Mouse (Mus musculus) neural tube, embryonic 12.5 days (tissue): ENCODE data around the gene St14. TPM values are rescaled to one million over a fixed set of nuclear protein-coding genes. Genes with fewer than 3 reads are reported as not detected.
"Not testable (repeated sequence)": the region's sequence is repeated elsewhere in the genome, so short reads cannot be mapped to it uniquely, and the experiment has no call there.

ENCODE experiments used
- ATAC-seq: fragments of 200-750 bp; cut with Nextera tagmentation; 2 replicates; pipeline ENCODE4 v1.8.0; 2017; ENCODE audit warnings: low read depth, mild to moderate bottlenecking, moderate TSS enrichment, moderate library complexity; ENCODE audit not compliant: low FRiP score
- H3K27ac ChIP-seq: fragments of 300-500 bp; sonication (generic); 2 replicates; pipeline ENCODE4 v1.5.1; 2016
- H3K27me3 ChIP-seq: fragments of 300-500 bp; sonication (generic); replicated peaks from 2 replicates; pipeline ENCODE4 v1.6.1; 2016; ENCODE audit warnings: mild to moderate bottlenecking
- H3K36me3 ChIP-seq: fragments of 300-500 bp; sonication (generic); 2 replicates; pipeline ENCODE4 v1.6.1; 2016; ENCODE audit warnings: mild to moderate bottlenecking
- H3K4me1 ChIP-seq: fragments of 300-500 bp; sonication (generic); 2 replicates; pipeline ENCODE4 v1.6.1; 2016
- H3K4me2 ChIP-seq: fragments of 300-500 bp; sonication (generic); replicated peaks from 2 replicates; pipeline ENCODE4 v1.6.1; 2016; ENCODE audit warnings: mild to moderate bottlenecking
- H3K4me3 ChIP-seq: fragments of 300-500 bp; sonication (generic); 2 replicates; pipeline ENCODE4 v1.5.1; 2016
- H3K9ac ChIP-seq: fragments of 300-500 bp; sonication (generic); 2 replicates; pipeline ENCODE4 v1.6.1; 2016; ENCODE audit warnings: mild to moderate bottlenecking
- H3K9me3 ChIP-seq: fragments of 300-500 bp; sonication (generic); 2 replicates; pipeline ENCODE4 v1.6.1; 2016; ENCODE audit warnings: mild to moderate bottlenecking
- WGBS: fragments of 180-500 bp; shearing (Covaris S2); methylation state at CpG from one replicate; pipeline ENCODE4 v1.1.7; 2016; 5-methylcytosine and 5-hydroxymethylcytosine counted together
- polyA plus RNA-seq: library from polyadenylated mRNA; unstranded; fragments of >200 nt; fragmentation: Nextera tagmentation; extraction: Ambion mirVana; gene quantifications from 2 replicates; pipeline ENCODE4 v1.2.1, GENCODE M21; 2016

Gene St14
- 1.3 and 1.4 TPM in 2 replicates for polyA plus RNA-seq

- H3K27me3 ChIP-seq = peaks cover 60% of the 10 kb centered on the region
- under 1% methylated on average over 68 of the region's 74 CpGs for WGBS
- peak within 1 kb of the TSS; percentile 90 for H3K4me2 ChIP-seq
- ATAC-seq = peak; percentile 42; the same call in 1 of the 2 replicates
- no peaks in the 10 kb centered on the region for H3K9me3 ChIP-seq
- H3K36me3 ChIP-seq = no peaks in the 10 kb centered on the region
- no peak within 1 kb of the TSS for H3K27ac ChIP-seq
- H3K4me3 ChIP-seq = peak within 1 kb of the TSS; percentile 39
- peaks cover 15% of the 10 kb centered on the region for H3K4me1 ChIP-seq
- H3K9ac ChIP-seq = peak within 1 kb of the TSS; percentile 19; the same call in 1 of the 2 replicates
These were observed at the start of gene St14 for GRCm38 (mm10) chr9:31131205-31131968. TSS of gene St14 (minus strand) at chr9:31131853.

GRCm38 (mm10) chr9:31177692-31178091 lies 46.0 kb upstream of the St14 start:
- H3K4me1 ChIP-seq = peaks cover 12% of the 10 kb centered on the region
- no peaks in the 10 kb centered on the region for H3K27me3 ChIP-seq
- ATAC-seq = no peak
- H3K36me3 ChIP-seq = peaks cover 28% of the 10 kb centered on the region
- H3K9ac ChIP-seq = no peak overlapping the region
- H3K4me3 ChIP-seq = no peak overlapping the region
- WGBS = 92% methylated on average over 6 of the region's 6 CpGs
- H3K27ac ChIP-seq = no peak overlapping the region
- H3K9me3 ChIP-seq = no peaks in the 10 kb centered on the region
- H3K4me2 ChIP-seq = no peak overlapping the region

GRCm38 (mm10) chr9:31176379-31177130 lies 44.9 kb upstream of the St14 start:
- H3K27ac ChIP-seq = no peak overlapping the region
- H3K4me2 ChIP-seq = no peak overlapping the region
- no peak for ATAC-seq
- H3K4me1 ChIP-seq = peaks cover 3% of the 10 kb centered on the region; the same call in 1 of the 2 replicates
- H3K36me3 ChIP-seq = peaks cover 34% of the 10 kb centered on the region
- H3K9me3 ChIP-seq = no peaks in the 10 kb centered on the region
- 82% methylated on average over 8 of the region's 8 CpGs for WGBS
- H3K9ac ChIP-seq = no peak overlapping the region
- no peaks in the 10 kb centered on the region for H3K27me3 ChIP-seq
- no peak overlapping the region for H3K4me3 ChIP-seq

GRCm38 (mm10) chr9:31175978-31176377 lies 44.3 kb upstream of the St14 start:
- no peak overlapping the region for H3K4me3 ChIP-seq
- H3K27ac ChIP-seq = no peak overlapping the region
- no peaks in the 10 kb centered on the region for H3K27me3 ChIP-seq
- no peaks in the 10 kb centered on the region for H3K4me1 ChIP-seq
- no peak for ATAC-seq
- no peaks in the 10 kb centered on the region for H3K9me3 ChIP-seq
- H3K4me2 ChIP-seq = no peak overlapping the region
- 89% methylated on average over 3 of the region's 3 CpGs for WGBS
- peaks cover 40% of the 10 kb centered on the region for H3K36me3 ChIP-seq
- no peak overlapping the region for H3K9ac ChIP-seq

- no peaks in the 10 kb centered on the region for H3K4me1 ChIP-seq
- H3K4me3 ChIP-seq = no peak overlapping the region
- H3K36me3 ChIP-seq = peaks cover 43% of the 10 kb centered on the region
- H3K9me3 ChIP-seq = no peaks in the 10 kb centered on the region
- 95% methylated on average over 6 of the region's 6 CpGs for WGBS
- no peaks in the 10 kb centered on the region for H3K27me3 ChIP-seq
- H3K27ac ChIP-seq = no peak overlapping the region
- no peak overlapping the region for H3K4me2 ChIP-seq
- H3K9ac ChIP-seq = no peak overlapping the region
- no peak for ATAC-seq
These were observed 43.7 kb upstream of the St14 start for GRCm38 (mm10) chr9:31175346-31175745.

- Histone ChIP-seq H3K36me3 (peaks cover 62% of the 10 kb centered on the region), H3K4me2 (no peak overlapping the region), H3K9me3 (no peaks in the 10 kb centered on the region), H3K4me1 (no peaks in the 10 kb centered on the region), H3K27me3 (no peaks in the 10 kb centered on the region), H3K27ac (no peak overlapping the region), H3K9ac (no peak overlapping the region), H3K4me3 (no peak overlapping the region)
- no peak for ATAC-seq
- WGBS = 93% methylated on average over 22 of the region's 22 CpGs
These were observed 36.9 kb upstream of the St14 start for GRCm38 (mm10) chr9:31168356-31169093.

- no peak overlapping the region for H3K27ac ChIP-seq
- no peak overlapping the region for H3K4me2 ChIP-seq
- no peaks in the 10 kb centered on the region for H3K9me3 ChIP-seq
- H3K4me1 ChIP-seq = no peaks in the 10 kb centered on the region
- no peaks in the 10 kb centered on the region for H3K27me3 ChIP-seq
- peaks cover 70% of the 10 kb centered on the region for H3K36me3 ChIP-seq
- ATAC-seq = no peak
- WGBS = 92% methylated on average over 13 of the region's 13 CpGs
- no peak overlapping the region for H3K4me3 ChIP-seq
- H3K9ac ChIP-seq = no peak overlapping the region
These were observed 35.7 kb upstream of the St14 start for GRCm38 (mm10) chr9:31167305-31167704.

- not testable (repeated sequence) for H3K9me3 ChIP-seq, H3K9ac ChIP-seq, ATAC-seq, H3K27ac ChIP-seq, H3K27me3 ChIP-seq, H3K4me2 ChIP-seq, H3K4me3 ChIP-seq, H3K4me1 ChIP-seq
- peaks cover 73% of the 10 kb centered on the region for H3K36me3 ChIP-seq
- 87% methylated on average over 3 of the region's 3 CpGs for WGBS
These were observed 33.9 kb upstream of the St14 start for GRCm38 (mm10) chr9:31165505-31165904.

- Histone ChIP-seq H3K4me3 (no peak overlapping the region), H3K36me3 (peaks cover 83% of the 10 kb centered on the region), H3K4me1 (no peaks in the 10 kb centered on the region), H3K9ac (no peak overlapping the region), H3K9me3 (no peaks in the 10 kb centered on the region), H3K4me2 (no peak overlapping the region), H3K27me3 (no peaks in the 10 kb centered on the region), H3K27ac (no peak overlapping the region)
- WGBS = 96% methylated on average over 1 of the region's 1 CpGs
- ATAC-seq = no peak
These were observed 31.7 kb upstream of the St14 start for GRCm38 (mm10) chr9:31163327-31163726.

- no peak for ATAC-seq
- Histone ChIP-seq H3K4me3 (no peak overlapping the region), H3K36me3 (peaks cover 83% of the 10 kb centered on the region), H3K27me3 (no peaks in the 10 kb centered on the region), H3K9me3 (no peaks in the 10 kb centered on the region), H3K9ac (no peak overlapping the region), H3K27ac (no peak overlapping the region), H3K4me2 (no peak overlapping the region), H3K4me1 (no peaks in the 10 kb centered on the region)
- 69% methylated on average over 1 of the region's 1 CpGs for WGBS
These were observed 31.3 kb upstream of the St14 start for GRCm38 (mm10) chr9:31162911-31163310.

GRCm38 (mm10) chr9:31159910-31160309 lies 28.3 kb upstream of the St14 start:
- 86% methylated on average over 4 of the region's 4 CpGs for WGBS
- H3K36me3 ChIP-seq = peaks cover 93% of the 10 kb centered on the region
- H3K9me3 ChIP-seq = no peaks in the 10 kb centered on the region

GRCm38 (mm10) chr9:31156594-31156993 lies 24.9 kb upstream of the St14 start:
- Histone ChIP-seq H3K9me3 (no peaks in the 10 kb centered on the region), H3K36me3 (peaks cover 95% of the 10 kb centered on the region), H3K9ac (no peak overlapping the region), H3K27ac (no peak overlapping the region), H3K4me3 (no peak overlapping the region), H3K4me2 (no peak overlapping the region), H3K4me1 (no peaks in the 10 kb centered on the region), H3K27me3 (no peaks in the 10 kb centered on the region)
- ATAC-seq = no peak
- WGBS = 94% methylated on average over 8 of the region's 8 CpGs

More at GRCm38 (mm10) chr9:31159910-31160309, 28.3 kb upstream of the St14 start:
- H3K27ac ChIP-seq = no peak overlapping the region
- no peak for ATAC-seq
- no peaks in the 10 kb centered on the region for H3K4me1 ChIP-seq
- no peak overlapping the region for H3K4me3 ChIP-seq
- H3K4me2 ChIP-seq = no peak overlapping the region
- no peak overlapping the region for H3K9ac ChIP-seq
- no peaks in the 10 kb centered on the region for H3K27me3 ChIP-seq
